Mouse (Mus musculus): ENCODE data around the gene Vdac1.

The Vdac1 gene

GRCm38 (mm10) chr11:52360471-52361277 is at the start of gene Vdac1:
TSS of gene Vdac1 (plus strand) at chr11:52360860.
- DNase-seq = peak; percentile 94

GRCm38 (mm10) chr11:52314102-52314793 is 46.4 kb upstream of the Vdac1 start:
- peak; percentile 13 for DNase-seq

- no peak for DNase-seq
Observed at GRCm38 (mm10) chr11:52318445-52318844, 42.2 kb upstream of the Vdac1 start.

- DNase-seq = no peak
Observed at GRCm38 (mm10) chr11:52319664-52320063, 41.0 kb upstream of the Vdac1 start.

GRCm38 (mm10) chr11:52320529-52320928 is 40.1 kb upstream of the Vdac1 start:
- no peak for DNase-seq

GRCm38 (mm10) chr11:52321540-52321939 is 39.1 kb upstream of the Vdac1 start:
- no peak for DNase-seq

GRCm38 (mm10) chr11:52324442-52325367 is 36.0 kb upstream of the Vdac1 start:
- DNase-seq = no peak

- DNase-seq = no peak
Observed at GRCm38 (mm10) chr11:52327313-52327712, 33.3 kb upstream of the Vdac1 start.

GRCm38 (mm10) chr11:52332421-52333118 is 28.1 kb upstream of the Vdac1 start:
- DNase-seq = peak; percentile 74

- DNase-seq = peak; percentile 61
Observed at GRCm38 (mm10) chr11:52333616-52334015, 27.0 kb upstream of the Vdac1 start.

GRCm38 (mm10) chr11:52335263-52335662 is 25.4 kb upstream of the Vdac1 start:
- DNase-seq = no peak

GRCm38 (mm10) chr11:52335924-52336323 is 24.7 kb upstream of the Vdac1 start:
- DNase-seq = no peak

- DNase-seq = no peak
Observed at GRCm38 (mm10) chr11:52337651-52338295, 22.9 kb upstream of the Vdac1 start.

GRCm38 (mm10) chr11:52338351-52338750 is 22.3 kb upstream of the Vdac1 start:
- no peak for DNase-seq

- DNase-seq = no peak
Observed at GRCm38 (mm10) chr11:52339098-52339497, 21.6 kb upstream of the Vdac1 start.

GRCm38 (mm10) chr11:52339512-52339911 is 21.1 kb upstream of the Vdac1 start:
- no peak for DNase-seq

- DNase-seq = no peak
Observed at GRCm38 (mm10) chr11:52340123-52340864, 20.4 kb upstream of the Vdac1 start.

GRCm38 (mm10) chr11:52341001-52341400 is 19.7 kb upstream of the Vdac1 start:
- DNase-seq = no peak

GRCm38 (mm10) chr11:52341476-52341875 is 19.2 kb upstream of the Vdac1 start:
- DNase-seq = no peak

- no peak for DNase-seq
Observed at GRCm38 (mm10) chr11:52342296-52342695, 18.4 kb upstream of the Vdac1 start.

GRCm38 (mm10) chr11:52343162-52343561 is 17.5 kb upstream of the Vdac1 start:
- DNase-seq = peak; percentile 79
